26 mouse cellular contexts compared by ENCODE assay signal in genomic region chr4:9200012-9200411, GRCm38 (mm10).
A peak's percentile ranks its signal among the peaks of the same experiment; 100 is the strongest.
DNase-seq lines count a peak whose midpoint lies in the region; ATAC-seq lines count a peak whose summit lies in the region.
"Had no signal": no experiment of that assay in that cellular context is flagged by ENCODE, and none has a peak within 500 bp of the region (broad histone marks: within the 10 kb centered on the region; RNA-seq: fewer than 3 reads in every experiment).

No protein-coding gene starts in this region.

- WGBS in forebrain, embryonic 15.5 days = 83% methylated on average over 2 of the region's 2 CpGs
- WGBS in forebrain, embryonic 16.5 days = 90% methylated on average over 2 of the region's 2 CpGs
- WGBS in hindbrain, embryonic 15.5 days = 81% methylated on average over 2 of the region's 2 CpGs
- WGBS in hindbrain, embryonic 11.5 days = 86% methylated on average over 2 of the region's 2 CpGs
- 65% methylated on average over 2 of the region's 2 CpGs for WGBS in neural tube, embryonic 12.5 days
- WGBS in neural tube, embryonic 15.5 days = 55% methylated on average over 2 of the region's 2 CpGs

- no peak overlapping the region for H3K4me3 ChIP-seq in forebrain, embryonic 15.5 days
- no peak overlapping the region for H3K4me3 ChIP-seq in forebrain, embryonic 16.5 days (replicated peaks; ENCODE audit: low read length)
- no peak overlapping the region for H3K4me3 ChIP-seq in hindbrain, embryonic 15.5 days
- H3K4me3 ChIP-seq in hindbrain, embryonic 11.5 days (ENCODE audit: low read depth, low read length) = no peak overlapping the region
- no peak overlapping the region for H3K4me3 ChIP-seq in neural tube, embryonic 12.5 days
- H3K4me3 ChIP-seq in neural tube, embryonic 15.5 days (replicated peaks) = no peak overlapping the region
- H3K4me3 ChIP-seq: embryonic facial prominence, embryonic 13.5 days; forebrain, embryonic 10.5 days; forebrain, embryonic 13.5 days; gastrocnemius, adult 2 months had no signal

- no peak overlapping the region for H3K4me2 ChIP-seq in forebrain, embryonic 15.5 days (replicated peaks)
- no peak overlapping the region for H3K4me2 ChIP-seq in forebrain, embryonic 16.5 days (ENCODE audit: low read length)
- no peak overlapping the region for H3K4me2 ChIP-seq in hindbrain, embryonic 15.5 days
- no peak overlapping the region for H3K4me2 ChIP-seq in hindbrain, embryonic 11.5 days (replicated peaks; ENCODE audit: low read depth, low read length)
- no peak overlapping the region for H3K4me2 ChIP-seq in neural tube, embryonic 12.5 days (replicated peaks)
- H3K4me2 ChIP-seq in neural tube, embryonic 15.5 days = no peak overlapping the region
- H3K4me2 ChIP-seq: embryonic facial prominence, embryonic 13.5 days; forebrain, embryonic 13.5 days; heart, embryonic 11.5 days had no signal

- no peak overlapping the region for H3K9ac ChIP-seq in forebrain, embryonic 15.5 days (replicated peaks)
- H3K9ac ChIP-seq in forebrain, embryonic 16.5 days (replicated peaks; ENCODE audit: low read depth, low read length) = no peak overlapping the region
- H3K9ac ChIP-seq in hindbrain, embryonic 15.5 days = no peak overlapping the region
- no peak overlapping the region for H3K9ac ChIP-seq in hindbrain, embryonic 11.5 days (ENCODE audit: low read depth, low read length)
- no peak overlapping the region for H3K9ac ChIP-seq in neural tube, embryonic 12.5 days
- H3K9ac ChIP-seq in neural tube, embryonic 15.5 days (replicated peaks) = no peak overlapping the region
- H3K9ac ChIP-seq: embryonic facial prominence, embryonic 13.5 days; forebrain, embryonic 13.5 days had no signal

- 0 out of 2 replicates have a peak, but pooled peaks have one; percentile 26 for ATAC-seq in forebrain, embryonic 15.5 days (replicated peaks)
- no peak for ATAC-seq in forebrain, embryonic 16.5 days
- no peak for ATAC-seq in hindbrain, embryonic 15.5 days (ENCODE audit: low FRiP score, low read depth)
- ATAC-seq in hindbrain, embryonic 11.5 days (ENCODE audit: low FRiP score) = no peak
- 0 out of 2 replicates have a peak, but pooled peaks have one; percentile 9 for ATAC-seq in neural tube, embryonic 12.5 days (ENCODE audit: low FRiP score, low read depth)
- peak; percentile 68 for ATAC-seq in neural tube, embryonic 15.5 days (ENCODE audit: low FRiP score)
- ATAC-seq: forebrain, embryonic 13.5 days; intestine, postnatal 0 days; Patski had no signal

- no peaks in the 10 kb centered on the region for H3K36me3 ChIP-seq in forebrain, embryonic 15.5 days
- H3K36me3 ChIP-seq in forebrain, embryonic 16.5 days (ENCODE audit: control insufficient read depth, insufficient read depth) = no peaks in the 10 kb centered on the region
- H3K36me3 ChIP-seq in hindbrain, embryonic 15.5 days = no peaks in the 10 kb centered on the region
- no peaks in the 10 kb centered on the region for H3K36me3 ChIP-seq in hindbrain, embryonic 11.5 days (ENCODE audit: control insufficient read depth, insufficient read depth, low read length)
- H3K36me3 ChIP-seq in neural tube, embryonic 12.5 days = no peaks in the 10 kb centered on the region
- H3K36me3 ChIP-seq in neural tube, embryonic 15.5 days = no peaks in the 10 kb centered on the region
- H3K36me3 ChIP-seq: embryonic facial prominence, embryonic 13.5 days; forebrain, embryonic 10.5 days; G1E had no signal

- 0 out of 2 replicates have a peak overlapping the region, but pooled peaks have one; percentile 12 for H3K27ac ChIP-seq in forebrain, embryonic 15.5 days (replicated peaks)
- no peak overlapping the region for H3K27ac ChIP-seq in forebrain, embryonic 16.5 days (ENCODE audit: low read length)
- H3K27ac ChIP-seq in hindbrain, embryonic 15.5 days (replicated peaks) = peak overlapping the region; percentile 6; the same call in 1 of the 2 replicates
- H3K27ac ChIP-seq in hindbrain, embryonic 11.5 days (ENCODE audit: low read depth, low read length) = no peak overlapping the region
- no peak overlapping the region for H3K27ac ChIP-seq in neural tube, embryonic 12.5 days
- H3K27ac ChIP-seq in neural tube, embryonic 15.5 days (replicated peaks) = 0 out of 2 replicates have a peak overlapping the region, but pooled peaks have one; percentile 4
- H3K27ac ChIP-seq: embryonic facial prominence, embryonic 13.5 days; forebrain, embryonic 10.5 days; forebrain, embryonic 13.5 days; gastrocnemius, adult 2 months had no signal

- H3K9me3 ChIP-seq in forebrain, embryonic 15.5 days = no peaks in the 10 kb centered on the region
- H3K9me3 ChIP-seq in forebrain, embryonic 16.5 days (ENCODE audit: control insufficient read depth, low read length) = no peaks in the 10 kb centered on the region
- H3K9me3 ChIP-seq in hindbrain, embryonic 15.5 days = no peaks in the 10 kb centered on the region
- H3K9me3 ChIP-seq in hindbrain, embryonic 11.5 days (ENCODE audit: control insufficient read depth, low read length) = no peaks in the 10 kb centered on the region
- no peaks in the 10 kb centered on the region for H3K9me3 ChIP-seq in neural tube, embryonic 12.5 days
- H3K9me3 ChIP-seq in neural tube, embryonic 15.5 days (replicated peaks) = no peaks in the 10 kb centered on the region
- H3K9me3 ChIP-seq: embryonic facial prominence, embryonic 13.5 days; forebrain, embryonic 10.5 days; forebrain, embryonic 13.5 days; G1E had no signal

- no peaks in the 10 kb centered on the region for H3K27me3 ChIP-seq in forebrain, embryonic 15.5 days
- H3K27me3 ChIP-seq in forebrain, embryonic 16.5 days (replicated peaks; ENCODE audit: control insufficient read depth, insufficient read depth, low read length) = no peaks in the 10 kb centered on the region
- H3K27me3 ChIP-seq in hindbrain, embryonic 15.5 days = no peaks in the 10 kb centered on the region
- no peaks in the 10 kb centered on the region for H3K27me3 ChIP-seq in hindbrain, embryonic 11.5 days (ENCODE audit: control insufficient read depth, insufficient read depth, low read length)
- no peaks in the 10 kb centered on the region for H3K27me3 ChIP-seq in neural tube, embryonic 12.5 days (replicated peaks)
- H3K27me3 ChIP-seq in neural tube, embryonic 15.5 days (replicated peaks) = no peaks in the 10 kb centered on the region
- H3K27me3 ChIP-seq: CH12.LX; embryonic facial prominence, embryonic 13.5 days; forebrain, embryonic 13.5 days; Patski had no signal

- no peak for DNase-seq in hindbrain, embryonic 11.5 days (ENCODE audit: low spot score)
- DNase-seq in neural tube, embryonic 10.5 days (ENCODE audit: extremely low spot score, low spot score) = no peak
- DNase-seq in right cerebral cortex, postnatal 10 days (ENCODE audit: low spot score in 2 of 2) = no peak
- DNase-seq: adrenal gland, postnatal 10 days; adrenal gland, postnatal 36 days; B cell, adult 2 months; cerebellum, adult 11 months; cerebellum, adult 2 months; cerebellum, adult 9-11 months; cerebellum, postnatal 25 days; gastrocnemius, adult 2 months; gastrocnemius, postnatal 14 days; heart, adult 11 months had no signal

- peaks cover 3% of the 10 kb centered on the region; the same call in 1 of the 2 replicates for H3K4me1 ChIP-seq in forebrain, embryonic 15.5 days
- no peaks in the 10 kb centered on the region for H3K4me1 ChIP-seq in forebrain, embryonic 16.5 days (replicated peaks; ENCODE audit: control insufficient read depth, insufficient read depth, low read length)
- 0 out of 2 replicates have a peak, but pooled peaks cover 8% of the 10 kb centered on the region for H3K4me1 ChIP-seq in hindbrain, embryonic 15.5 days (replicated peaks)
- H3K4me1 ChIP-seq in hindbrain, embryonic 11.5 days (replicated peaks; ENCODE audit: control insufficient read depth, insufficient read depth, low read length) = no peaks in the 10 kb centered on the region
- peaks cover 7% of the 10 kb centered on the region; the same call in 1 of the 2 replicates for H3K4me1 ChIP-seq in neural tube, embryonic 12.5 days
- H3K4me1 ChIP-seq in neural tube, embryonic 15.5 days = peaks cover 16% of the 10 kb centered on the region
- H3K4me1 ChIP-seq: embryonic facial prominence, embryonic 13.5 days had no signal

Comparison
In these comparisons a context has a peak if more than half of its experiments do, and no peak if none do; other contexts are left out.
1. ATAC-seq: peak in forebrain, embryonic 15.5 days (single experiment), neural tube, embryonic 12.5 days (single experiment) and neural tube, embryonic 15.5 days (single experiment); none in forebrain, embryonic 16.5 days (single experiment), hindbrain, embryonic 15.5 days (single experiment) and hindbrain, embryonic 11.5 days (single experiment).
2. H3K27ac ChIP-seq: peak in forebrain, embryonic 15.5 days (single experiment), hindbrain, embryonic 15.5 days (single experiment) and neural tube, embryonic 15.5 days (single experiment); none in forebrain, embryonic 16.5 days (single experiment), hindbrain, embryonic 11.5 days (single experiment) and neural tube, embryonic 12.5 days (single experiment).